In the genomic region with DNA sequence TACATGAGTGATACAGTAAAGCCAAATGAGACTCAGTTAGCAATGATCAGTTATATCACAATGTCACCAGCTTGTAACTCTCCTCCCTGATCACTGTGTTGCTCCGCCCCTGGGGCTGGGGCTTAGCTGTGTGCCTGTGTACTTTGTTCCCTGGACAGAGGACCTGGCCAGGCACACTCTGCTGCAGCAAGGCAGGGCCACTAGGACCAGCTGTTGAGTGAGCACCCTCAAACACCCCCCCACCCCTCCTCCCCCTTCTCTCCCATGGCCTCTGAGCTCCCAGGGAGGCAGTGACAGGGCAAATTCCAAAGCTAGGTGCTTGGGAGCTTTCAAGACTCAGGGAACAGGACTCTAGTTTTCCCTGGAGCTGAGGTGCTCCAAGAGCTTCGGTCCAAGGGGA, we compare ENCODE assay signal across 12 mouse cellular contexts.
DNase-seq lines count a peak whose midpoint lies in the region; ATAC-seq and TF ChIP-seq lines count a peak whose summit lies in the region.
"Had no signal": no experiment of that assay in that cellular context is flagged by ENCODE, and none has a peak within 500 bp of the region (broad histone marks: within the 10 kb centered on the region; RNA-seq: fewer than 3 reads in every experiment).

No protein-coding gene starts in this region.

- no peak for ATAC-seq in heart, embryonic 14.5 days (ENCODE audit: insufficient number of reproducible peaks, insufficient read depth, low FRiP score, low read depth)
- no peak for ATAC-seq in monocyte, adult 5-6 weeks (replicated peaks; ENCODE audit: insufficient number of reproducible peaks, low FRiP score, low TSS enrichment, poor library complexity, severe bottlenecking)

- H3K27ac ChIP-seq in heart, embryonic 14.5 days (replicated peaks in 1 of 2; ENCODE audit: control insufficient read depth in 1 of 2, insufficient read depth in 1 of 2, low read depth in 2 of 2, low read length in 2 of 2) = peak overlapping the region; percentile 95 to 99
- peak overlapping the region; percentile 32; the same call in 1 of the 2 replicates for H3K27ac ChIP-seq in embryonic facial prominence, embryonic 10.5 days (replicated peaks)
- no peak overlapping the region for H3K27ac ChIP-seq in cerebellum, adult 2 months (ENCODE audit: insufficient read depth, low read length)
- H3K27ac ChIP-seq: forebrain, embryonic 12.5 days; hindbrain, embryonic 12.5 days; left cerebral cortex, adult 2 months had no signal

- 63% methylated on average over 2 of the region's 2 CpGs for WGBS in heart, embryonic 14.5 days
- 72% methylated on average over 2 of the region's 2 CpGs for WGBS in embryonic facial prominence, embryonic 10.5 days
- 82% methylated on average over 2 of the region's 2 CpGs for WGBS in cerebellum, adult 2 months

- peaks cover 37 to 41% of the 10 kb centered on the region in 2 experiments for H3K4me1 ChIP-seq in heart, embryonic 14.5 days (ENCODE audit: control insufficient read depth in 2 of 2, insufficient read depth in 2 of 2, low read length in 2 of 2)
- peaks cover 27% of the 10 kb centered on the region for H3K4me1 ChIP-seq in embryonic facial prominence, embryonic 10.5 days
- H3K4me1 ChIP-seq in cerebellum, adult 2 months (ENCODE audit: control insufficient read depth, insufficient read depth, low read length) = no peaks in the 10 kb centered on the region

- intact Hi-C loops in heart, postnatal 10 days (cut with DNase I) = loop anchor here (5.0 kb wide), 1 partner anchor 45 kb away; no protein-coding TSS in a partner anchor

- 0 out of 2 replicates have a peak overlapping the region, but pooled peaks have one; percentile 65 for H3K9ac ChIP-seq in heart, embryonic 14.5 days (ENCODE audit: low read length)
- H3K9ac ChIP-seq: forebrain, embryonic 12.5 days; hindbrain, embryonic 12.5 days had no signal

- no peaks in the 10 kb centered on the region for H3K9me3 ChIP-seq in heart, embryonic 14.5 days (ENCODE audit: control insufficient read depth, low read length)
- no peaks in the 10 kb centered on the region for H3K9me3 ChIP-seq in embryonic facial prominence, embryonic 10.5 days
- H3K9me3 ChIP-seq: forebrain, embryonic 12.5 days; hindbrain, embryonic 12.5 days had no signal

- peak overlapping the region; percentile 49; the same call in 1 of the 2 replicates for H3K4me2 ChIP-seq in heart, embryonic 14.5 days (ENCODE audit: low read length)
- H3K4me2 ChIP-seq: forebrain, embryonic 12.5 days; hindbrain, embryonic 12.5 days had no signal

- no peak for TF ChIP-seq CTCF in cerebellum, adult 2 months (IDR thresholded peaks at IDR 0.05; ENCODE audit: borderline replicate concordance, insufficient read depth, low read depth, low read length)

- no peak for TF ChIP-seq POLR2A in cerebellum, adult 2 months (IDR thresholded peaks at IDR 0.05; ENCODE audit: borderline replicate concordance, insufficient read depth, low read length)

- H3K27me3 ChIP-seq in heart, embryonic 14.5 days (ENCODE audit: control insufficient read depth, insufficient read depth, low read length) = no peaks in the 10 kb centered on the region
- H3K27me3 ChIP-seq in embryonic facial prominence, embryonic 10.5 days (replicated peaks; ENCODE audit: low read depth, poor library complexity, severe bottlenecking) = no peaks in the 10 kb centered on the region
- peaks cover 1% of the 10 kb centered on the region; the same call in 1 of the 2 replicates for H3K27me3 ChIP-seq in cerebellum, adult 2 months (ENCODE audit: control insufficient read depth, insufficient read depth, low read length)
- H3K27me3 ChIP-seq: forebrain, embryonic 12.5 days; hindbrain, embryonic 12.5 days had no signal

- no peak overlapping the region for H3K4me3 ChIP-seq in heart, embryonic 14.5 days (ENCODE audit: control insufficient read depth in 1 of 2, insufficient read depth in 1 of 2, low read depth in 1 of 2, low read length in 2 of 2)
- H3K4me3 ChIP-seq in embryonic facial prominence, embryonic 10.5 days = no peak overlapping the region
- H3K4me3 ChIP-seq in cerebellum, adult 2 months (replicated peaks; ENCODE audit: insufficient read depth, low read depth, low read length) = no peak overlapping the region
- H3K4me3 ChIP-seq: forebrain, embryonic 12.5 days; hindbrain, embryonic 12.5 days; left cerebral cortex, adult 2 months had no signal

- H3K36me3 ChIP-seq in heart, embryonic 14.5 days (ENCODE audit: control insufficient read depth, insufficient read depth, low read length) = no peaks in the 10 kb centered on the region
- no peaks in the 10 kb centered on the region for H3K36me3 ChIP-seq in embryonic facial prominence, embryonic 10.5 days (replicated peaks)
- H3K36me3 ChIP-seq: forebrain, embryonic 12.5 days; hindbrain, embryonic 12.5 days had no signal

- DNase-seq in heart, postnatal 10 days = no peak
- DNase-seq in embryonic facial prominence, embryonic 10.5 days (ENCODE audit: low spot score) = no peak
- DNase-seq in kidney, postnatal 14 days = peak; percentile 74
- DNase-seq in lung, postnatal 10 days = peak; percentile 36
- no peak for DNase-seq in ovary, postnatal 14 days (ENCODE audit: low spot score)
- DNase-seq in cerebellum, adult 2 months = no peak
- DNase-seq: cerebellum, adult 18-20 months had no signal

Comparison
In these comparisons a context has a peak if more than half of its experiments do, and no peak if none do; other contexts are left out.
1. DNase-seq: peak in kidney, postnatal 14 days (single experiment) and lung, postnatal 10 days (single experiment); none in heart, postnatal 10 days (0 of 2), embryonic facial prominence, embryonic 10.5 days (single experiment), ovary, postnatal 14 days (single experiment) and cerebellum, adult 2 months (0 of 2).